Mouse (Mus musculus): ENCODE measurements around the gene Sdk2.

Sdk2 gene

DNA sequence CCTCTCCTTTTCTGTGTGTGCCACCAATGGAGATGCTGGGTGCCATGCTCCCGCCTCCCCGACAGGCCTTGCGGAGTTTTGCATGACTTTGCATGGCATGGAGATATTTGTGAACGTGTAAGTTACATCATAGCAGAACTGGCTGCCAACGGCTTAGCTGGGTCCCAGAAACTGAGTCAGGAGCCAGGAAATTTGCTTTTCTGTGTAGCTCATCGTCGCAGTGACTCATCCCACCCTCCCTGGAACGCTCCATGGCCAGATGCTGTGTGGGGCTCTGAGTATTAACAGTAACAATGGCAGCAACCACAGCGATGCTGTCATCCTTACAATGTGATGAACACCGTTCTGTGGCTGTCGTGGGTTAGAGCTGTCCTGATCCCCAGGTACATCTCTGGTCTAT is 139.6 kb downstream of the Sdk2 start:
- peak; percentile 23 for DNase-seq

DNA sequence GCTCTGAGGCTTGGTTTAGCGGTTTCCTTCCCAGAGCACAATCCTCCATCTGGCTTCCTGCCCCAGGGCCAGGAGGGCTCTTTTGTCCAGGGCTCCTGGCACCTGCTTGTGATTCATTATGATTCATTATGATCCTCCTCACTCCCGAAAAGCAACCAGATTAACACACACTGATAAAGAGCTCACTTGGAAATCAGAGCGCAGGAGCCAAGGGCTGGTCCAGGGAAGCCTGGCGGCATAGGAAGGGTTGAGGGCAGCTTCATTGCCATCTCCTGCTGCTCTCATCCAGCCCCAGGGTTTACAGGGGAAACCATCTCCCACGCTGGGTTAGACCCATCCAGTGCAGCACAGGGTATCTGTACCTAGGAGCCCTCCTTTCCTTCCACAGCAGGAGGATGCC is 143.7 kb downstream of the Sdk2 start:
- DNase-seq: no peak

DNA sequence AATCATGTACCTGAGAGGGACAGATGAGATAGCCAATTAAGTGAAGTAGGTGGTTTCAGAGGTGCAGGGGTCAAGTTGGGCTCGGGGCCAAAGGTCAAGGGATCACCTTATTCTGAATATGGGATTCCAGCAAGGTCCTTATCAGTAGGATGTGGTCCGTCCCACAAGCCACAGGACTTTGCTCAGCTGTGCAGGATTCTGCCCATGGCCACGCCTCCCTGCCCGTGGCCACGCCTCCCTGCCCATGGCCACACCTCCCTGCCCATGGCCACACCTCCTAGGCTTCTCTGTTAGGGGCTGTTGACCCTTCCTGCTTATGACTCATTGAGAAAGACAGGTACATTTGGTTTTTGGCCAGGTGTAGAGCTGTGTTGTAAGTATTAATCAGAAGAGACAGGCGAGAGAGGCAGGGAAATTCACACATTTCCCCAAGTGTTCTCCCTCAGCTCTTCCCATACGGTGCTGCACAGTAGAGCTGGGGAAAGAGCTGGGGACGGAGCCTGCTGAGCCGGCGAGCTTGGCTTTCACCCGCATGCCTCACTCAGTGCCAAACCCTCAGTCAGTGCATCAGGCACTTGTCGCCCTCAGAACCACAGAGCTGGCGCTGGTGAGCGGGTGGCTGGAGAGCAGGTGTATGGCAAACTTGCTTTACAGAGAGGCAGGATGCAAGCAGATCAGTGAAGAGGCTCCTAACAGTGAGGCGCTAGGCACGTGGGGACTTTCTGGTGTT is 163.6 kb downstream of the Sdk2 start:
- no peak for DNase-seq

DNA sequence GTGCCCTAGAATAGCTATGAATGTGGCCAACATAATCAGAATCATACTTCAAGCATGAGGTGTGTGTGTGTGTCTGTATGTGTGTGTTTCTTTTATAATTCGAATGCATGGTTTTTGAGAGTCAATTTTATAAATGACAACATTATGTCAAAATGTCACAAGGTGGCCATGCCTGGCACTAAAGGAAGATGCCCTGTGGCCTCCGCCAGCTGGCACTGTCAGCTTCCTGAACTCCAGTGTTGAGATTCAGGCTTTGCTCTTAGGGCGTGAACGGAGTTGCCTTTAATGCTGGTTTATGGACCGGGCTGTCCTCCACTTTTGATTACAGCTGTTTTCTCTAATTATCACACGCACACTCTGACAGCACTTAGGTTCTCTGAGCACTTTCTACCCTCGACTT is 164.9 kb downstream of the Sdk2 start:
- DNase-seq: no peak

- DNase-seq: no peak
Measured at GRCm38 (mm10) chr11:113898671-113899070, 168.2 kb downstream of the Sdk2 start.

- no peak for DNase-seq
Measured at GRCm38 (mm10) chr11:113896006-113896405, 170.8 kb downstream of the Sdk2 start.

- no peak for DNase-seq
Measured at GRCm38 (mm10) chr11:113892924-113893323, 173.9 kb downstream of the Sdk2 start.

GRCm38 (mm10) chr11:113892067-113892466 is 174.8 kb downstream of the Sdk2 start:
- DNase-seq: no peak

GRCm38 (mm10) chr11:113888156-113888750 is 178.6 kb downstream of the Sdk2 start:
- no peak for DNase-seq

GRCm38 (mm10) chr11:113886299-113886698 is 180.5 kb downstream of the Sdk2 start:
- peak; percentile 10 for DNase-seq

DNA sequence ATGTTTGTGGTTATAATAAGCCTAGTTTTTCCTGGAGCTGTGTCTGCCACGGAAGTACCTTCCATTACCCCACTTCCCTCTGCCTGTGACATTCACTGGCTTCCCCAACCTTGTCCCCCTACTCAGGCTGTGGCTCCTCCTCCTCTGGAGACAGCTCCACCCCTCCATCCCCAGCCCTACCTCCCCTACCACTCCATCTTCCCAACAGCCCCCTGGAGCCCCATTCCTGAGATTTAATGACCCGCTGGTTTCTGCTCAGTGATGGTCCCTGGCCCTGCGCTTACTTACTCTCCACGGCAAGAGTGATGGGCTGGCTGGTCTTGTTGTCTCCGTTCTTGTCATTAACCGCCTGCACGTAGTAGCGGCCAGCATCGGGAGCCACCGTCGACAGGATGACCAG is 181.9 kb downstream of the Sdk2 start:
- DNase-seq: no peak

DNA sequence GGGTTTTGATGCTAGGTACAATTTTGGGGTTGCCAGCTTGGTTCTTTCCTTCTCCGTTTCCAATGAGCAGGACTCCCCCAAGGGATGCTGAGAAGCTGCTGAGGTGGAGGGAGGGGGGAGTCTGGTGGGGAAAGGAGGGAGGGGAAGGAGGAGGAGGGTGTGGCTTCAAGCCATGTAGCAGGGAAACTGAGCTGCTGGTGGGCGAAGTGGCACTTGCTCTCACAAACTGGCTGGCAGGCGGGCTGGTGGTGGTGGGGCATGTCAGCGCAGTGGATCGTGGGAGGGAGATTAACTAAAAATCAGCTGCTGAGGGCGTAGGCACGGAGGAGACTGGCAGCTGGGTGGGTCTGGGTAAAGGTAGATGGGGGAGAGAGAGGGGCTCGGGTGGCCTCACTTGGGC is 183.8 kb downstream of the Sdk2 start:
- DNase-seq: no peak

DNA sequence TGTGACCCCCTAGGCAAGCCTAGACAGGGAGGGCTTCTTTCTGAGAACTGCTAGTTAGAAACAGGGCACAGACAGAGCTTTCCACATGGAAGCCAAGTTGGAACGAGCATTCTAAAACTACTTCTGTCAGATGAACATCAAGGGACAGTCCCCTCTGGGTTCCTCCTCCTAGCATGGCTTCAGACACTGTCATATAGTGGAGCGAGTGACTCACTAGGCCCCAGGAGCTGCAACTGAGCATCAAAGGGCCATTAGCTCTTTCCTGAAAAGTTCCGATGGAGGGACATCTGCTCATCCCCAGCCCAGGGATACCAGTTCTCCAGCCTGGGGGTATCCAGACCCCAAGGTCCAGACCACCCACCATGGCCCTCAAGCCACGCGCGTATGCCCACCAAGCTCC is 185.0 kb downstream of the Sdk2 start:
- no peak for DNase-seq

DNA sequence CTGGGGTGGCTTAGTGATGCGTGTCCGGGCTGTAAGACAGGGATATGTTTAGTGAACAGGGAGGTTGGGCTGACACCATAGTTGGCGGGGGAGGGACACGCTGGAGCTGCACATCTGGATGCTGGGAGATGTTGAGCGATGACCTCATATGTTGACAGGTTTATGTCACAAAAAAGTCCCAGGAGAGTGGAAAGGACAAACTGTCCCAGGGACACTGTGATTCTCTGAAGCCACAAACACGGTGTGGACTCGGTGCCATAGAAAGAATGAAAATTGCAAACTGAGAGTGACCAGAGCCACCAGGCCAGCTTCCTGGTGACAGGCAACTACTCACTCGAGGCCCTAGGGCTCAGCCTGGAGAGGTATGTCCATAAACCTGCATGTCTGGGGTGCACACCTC is 199.8 kb downstream of the Sdk2 start:
- DNase-seq: no peak

- DNase-seq: peak; percentile 90
Measured at GRCm38 (mm10) chr11:113865627-113866026, 201.2 kb downstream of the Sdk2 start.

DNA sequence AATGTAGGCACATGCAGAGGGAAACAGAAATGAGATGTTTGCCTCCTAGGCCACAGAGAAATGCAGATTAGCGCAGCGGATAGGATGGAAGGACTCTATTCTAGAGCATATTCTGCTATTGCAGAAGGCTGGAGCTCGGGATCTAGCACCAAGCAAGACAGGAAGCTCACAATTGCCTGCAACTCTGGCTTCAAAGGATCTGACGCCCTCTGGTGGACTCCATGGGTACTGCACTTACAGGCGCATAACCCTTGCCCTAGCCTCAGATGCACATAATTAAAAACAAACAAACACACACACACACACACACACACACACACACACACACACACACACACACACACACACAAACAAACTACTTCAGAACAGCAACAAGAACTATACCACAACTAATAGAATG is 203.4 kb downstream of the Sdk2 start:
- DNase-seq: peak; percentile 5

GRCm38 (mm10) chr11:113855661-113856060 is 211.2 kb downstream of the Sdk2 start:
- DNase-seq: no peak

DNA sequence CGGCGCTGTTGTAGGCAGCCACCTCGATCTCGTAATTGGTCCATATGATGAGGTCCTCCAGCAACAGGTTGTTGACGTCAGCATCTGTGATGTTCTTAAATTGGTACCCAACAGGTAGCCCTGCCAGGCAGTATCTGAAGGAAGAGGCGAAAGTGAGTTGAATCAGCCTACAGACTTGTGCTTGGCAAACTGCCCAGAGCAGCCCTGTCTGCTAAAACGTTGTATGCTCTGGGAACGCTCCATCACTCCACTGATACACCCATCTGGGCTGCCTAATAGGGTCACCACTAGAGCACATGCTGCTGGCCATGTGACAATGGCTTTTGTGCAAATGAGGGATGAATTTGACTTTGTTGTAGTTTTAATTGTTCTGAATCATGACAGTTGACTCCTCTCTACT is 215.1 kb downstream of the Sdk2 start:
- no peak for DNase-seq

DNA sequence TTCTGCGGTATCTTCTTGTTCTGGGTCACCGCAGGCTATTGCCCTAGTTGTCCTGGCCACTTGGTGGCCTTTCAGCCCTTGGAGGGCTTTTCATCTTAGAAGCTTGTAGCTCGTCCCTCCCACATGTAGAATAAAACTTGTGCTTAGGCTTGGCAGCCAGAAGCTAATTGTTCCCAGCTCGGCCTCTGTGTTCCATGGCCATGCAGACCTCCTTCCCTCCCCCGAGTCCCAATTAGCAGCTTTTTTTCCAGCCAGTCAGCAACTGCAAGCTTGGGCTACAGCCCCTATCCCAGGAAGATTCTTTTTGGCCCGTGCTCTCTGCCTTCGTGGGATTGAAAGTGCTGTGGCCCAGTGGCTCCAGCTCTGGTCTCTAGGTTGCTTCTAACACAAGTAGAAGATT is 217.5 kb downstream of the Sdk2 start:
- no peak for DNase-seq

GRCm38 (mm10) chr11:113843920-113844319 is 222.9 kb downstream of the Sdk2 start:
- DNase-seq: no peak

- no peak for DNase-seq
Measured at GRCm38 (mm10) chr11:113842879-113843278, 224.0 kb downstream of the Sdk2 start.

DNA sequence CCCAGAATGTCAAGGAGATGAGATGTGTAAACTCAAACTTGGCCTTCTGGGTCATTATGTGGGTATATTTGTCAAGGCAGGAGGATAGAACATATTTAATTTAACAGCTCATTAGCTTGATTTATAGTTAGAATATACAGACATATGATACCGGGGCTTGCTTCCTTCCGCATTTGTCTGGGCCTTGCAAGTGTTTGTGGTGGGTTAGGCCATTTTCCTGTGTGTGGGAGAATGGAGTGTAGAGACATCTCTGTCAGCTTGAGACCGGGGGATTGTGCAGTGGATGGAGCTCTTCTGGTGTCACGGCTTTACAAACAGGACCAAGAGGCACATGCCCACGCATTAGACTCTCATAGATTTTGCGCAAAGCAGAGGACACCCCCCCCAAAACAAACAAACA is 235.2 kb downstream of the Sdk2 start:
- DNase-seq: no peak

DNA sequence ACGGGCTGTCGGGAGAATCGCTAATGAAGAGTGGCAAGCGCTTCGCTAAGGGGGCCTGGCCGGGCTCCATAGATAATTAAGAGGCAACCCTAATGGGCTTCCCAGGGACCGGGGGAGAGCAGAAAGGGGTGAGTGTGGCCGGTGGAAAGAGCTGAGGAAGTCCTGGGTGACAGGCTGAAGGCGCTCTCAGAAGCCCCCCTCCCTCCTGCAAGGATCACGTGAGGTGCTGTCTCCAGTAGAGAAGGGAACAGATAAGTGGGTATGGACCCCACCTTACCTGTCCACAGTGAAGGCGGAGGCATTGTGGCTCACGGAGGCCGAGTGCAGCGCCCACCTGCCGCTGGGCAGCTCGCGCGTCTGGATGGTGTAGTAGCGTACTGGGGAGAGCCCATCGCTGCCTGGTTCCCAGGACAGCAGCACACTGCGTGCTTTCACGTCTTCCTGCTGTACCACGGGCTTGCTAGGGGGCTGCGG is 238.7 kb downstream of the Sdk2 start:
- DNase-seq: no peak

- DNase-seq: no peak
Measured at GRCm38 (mm10) chr11:113820005-113820404, 246.8 kb downstream of the Sdk2 start.

GRCm38 (mm10) chr11:113819001-113819400 is 247.8 kb downstream of the Sdk2 start:
- no peak for DNase-seq

Data from lung, postnatal 14 days (tissue).